Mouse (Mus musculus) heart, embryonic 15.5 days (tissue): ENCODE measurements around the gene Xrcc5. TPM values are rescaled to one million over a fixed set of nuclear protein-coding genes. Genes with fewer than 3 reads are reported as not detected.

ENCODE experiments used
- ATAC-seq: fragments of 200-750 bp; cut with Nextera tagmentation; replicated peaks from 2 replicates; pipeline ENCODE4 v1.8.0; 2017; ENCODE audit warnings: low read depth, moderate TSS enrichment; ENCODE audit not compliant: insufficient number of reproducible peaks, insufficient read depth, low FRiP score
- H3K27ac ChIP-seq: fragments of 300-500 bp; sonication (generic); 2 replicates; pipeline ENCODE4 v1.5.1; 2015; ENCODE audit warnings: mild to moderate bottlenecking, inconsistent platforms
- H3K27me3 ChIP-seq: fragments of 300-500 bp; sonication (generic); 2 replicates; pipeline ENCODE4 v1.6.1; 2015; ENCODE audit warnings: inconsistent platforms
- H3K36me3 ChIP-seq: fragments of 300-500 bp; sonication (generic); 2 replicates; pipeline ENCODE4 v1.6.1; 2015; ENCODE audit warnings: mild to moderate bottlenecking, inconsistent platforms
- H3K4me1 ChIP-seq: fragments of 300-500 bp; sonication (generic); replicated peaks from 2 replicates; pipeline ENCODE4 v1.6.1; 2015; ENCODE audit warnings: inconsistent platforms
- H3K4me2 ChIP-seq: fragments of 300-500 bp; sonication (generic); 2 replicates; pipeline ENCODE4 v1.6.1; 2015; ENCODE audit warnings: inconsistent platforms, mild to moderate bottlenecking, moderate library complexity
- H3K4me3 ChIP-seq: fragments of 300-500 bp; sonication (generic); 2 replicates; pipeline ENCODE4 v1.5.1; 2015; ENCODE audit warnings: mild to moderate bottlenecking, inconsistent platforms
- H3K9ac ChIP-seq: fragments of 300-500 bp; sonication (generic); 2 replicates; pipeline ENCODE4 v1.6.1; 2015; ENCODE audit warnings: mild to moderate bottlenecking, inconsistent platforms
- H3K9me3 ChIP-seq: fragments of 300-500 bp; sonication (generic); replicated peaks from 2 replicates; pipeline ENCODE4 v1.6.1; 2016; ENCODE audit warnings: inconsistent platforms
- WGBS: fragments of 180-500 bp; shearing (Covaris S2); methylation state at CpG from one replicate; pipeline ENCODE4 v1.1.7; 2015; ENCODE audit warnings: mixed read lengths; 5-methylcytosine and 5-hydroxymethylcytosine counted together
- polyA plus RNA-seq: library from polyadenylated mRNA; unstranded; fragments of >200 nt; fragmentation: Nextera tagmentation; extraction: Ambion mirVana; gene quantifications from 2 replicates; pipeline ENCODE4 v1.2.1, GENCODE M21; 2015

Xrcc5 gene
- polyA plus RNA-seq, 1 experiment from 2014 or later = 16.7 TPM

DNA sequence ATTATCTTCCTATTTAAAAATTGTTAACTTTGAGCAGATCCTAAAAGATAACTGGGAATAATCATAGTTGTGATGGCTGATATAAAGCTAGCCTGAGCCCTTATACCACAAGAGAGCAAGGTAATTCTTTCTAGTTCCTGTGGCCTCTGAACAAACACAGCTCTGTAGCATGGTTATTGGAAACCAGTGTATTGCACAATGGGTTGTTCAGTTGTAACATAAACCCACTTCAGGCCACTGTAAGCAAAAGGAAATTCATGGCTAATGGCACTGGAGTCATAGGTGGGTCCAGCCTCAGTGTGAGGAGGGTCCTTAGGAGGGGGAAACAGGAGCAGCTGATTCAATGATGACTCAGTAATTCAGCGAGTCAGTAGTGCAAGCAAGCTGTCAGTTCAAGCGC, 113.0 kb downstream of the Xrcc5 start:
- Histone ChIP-seq H3K9ac (no peak overlapping the region), H3K27ac (no peak overlapping the region), H3K4me2 (no peak overlapping the region), H3K4me1 (no peaks in the 10 kb centered on the region), H3K36me3 (no peaks in the 10 kb centered on the region), H3K27me3 (no peaks in the 10 kb centered on the region), H3K9me3 (no peaks in the 10 kb centered on the region), H3K4me3 (no peak overlapping the region)
- 69% methylated on average over 2 of the region's 2 CpGs for WGBS
- ATAC-seq = no peak

DNA sequence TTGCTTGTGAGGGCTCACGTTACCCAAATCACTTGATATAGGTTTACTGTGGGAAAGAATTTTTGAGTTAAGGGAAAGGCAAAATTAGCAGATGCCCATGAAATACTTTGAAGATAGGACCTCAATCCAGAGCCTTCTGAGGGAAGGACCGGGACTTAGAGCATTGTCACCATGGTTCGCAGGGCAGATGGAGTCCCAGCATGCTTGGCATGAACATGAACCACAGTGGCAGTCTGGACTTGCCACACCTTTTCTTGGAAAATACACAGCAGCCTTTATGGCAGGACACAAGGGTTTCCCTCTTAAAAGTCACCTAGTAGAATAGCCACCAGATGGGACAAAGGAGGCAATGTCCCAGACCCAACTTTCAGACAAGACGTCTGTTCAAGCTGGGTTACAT, 114.9 kb downstream of the Xrcc5 start:
- no peaks in the 10 kb centered on the region for H3K4me1 ChIP-seq
- no peaks in the 10 kb centered on the region for H3K9me3 ChIP-seq
- no peak overlapping the region for H3K9ac ChIP-seq
- no peak for ATAC-seq
- no peaks in the 10 kb centered on the region for H3K27me3 ChIP-seq
- H3K4me3 ChIP-seq = no peak overlapping the region
- 82% methylated on average over 4 of the region's 4 CpGs for WGBS
- H3K27ac ChIP-seq = no peak overlapping the region
- H3K36me3 ChIP-seq = no peaks in the 10 kb centered on the region
- no peak overlapping the region for H3K4me2 ChIP-seq

DNA sequence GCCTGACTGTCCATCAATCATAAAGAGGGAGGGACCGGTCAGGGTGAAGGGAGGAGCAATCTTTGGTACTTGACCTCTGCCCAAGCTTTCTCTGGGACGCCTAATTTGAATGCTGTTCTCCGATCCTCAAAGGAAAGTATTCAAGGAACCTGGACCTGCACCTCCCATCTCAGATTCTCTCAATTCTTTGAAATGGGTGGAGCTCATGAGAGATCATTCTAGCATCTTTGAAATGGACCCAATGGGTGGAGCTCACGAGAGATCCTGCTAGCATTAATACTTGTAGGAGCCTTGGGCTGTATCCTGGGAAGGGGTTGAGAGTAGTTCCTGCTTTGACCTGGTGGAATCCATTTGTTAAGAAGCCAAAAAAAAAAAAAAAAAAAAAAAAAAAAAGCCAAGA, 119.2 kb downstream of the Xrcc5 start:
- Histone ChIP-seq H3K27ac (no peak overlapping the region), H3K27me3 (no peaks in the 10 kb centered on the region), H3K36me3 (no peaks in the 10 kb centered on the region), H3K9ac (no peak overlapping the region), H3K4me3 (no peak overlapping the region), H3K9me3 (no peaks in the 10 kb centered on the region), H3K4me2 (no peak overlapping the region), H3K4me1 (no peaks in the 10 kb centered on the region)
- WGBS = 71% methylated on average over 4 of the region's 4 CpGs
- ATAC-seq = no peak

DNA sequence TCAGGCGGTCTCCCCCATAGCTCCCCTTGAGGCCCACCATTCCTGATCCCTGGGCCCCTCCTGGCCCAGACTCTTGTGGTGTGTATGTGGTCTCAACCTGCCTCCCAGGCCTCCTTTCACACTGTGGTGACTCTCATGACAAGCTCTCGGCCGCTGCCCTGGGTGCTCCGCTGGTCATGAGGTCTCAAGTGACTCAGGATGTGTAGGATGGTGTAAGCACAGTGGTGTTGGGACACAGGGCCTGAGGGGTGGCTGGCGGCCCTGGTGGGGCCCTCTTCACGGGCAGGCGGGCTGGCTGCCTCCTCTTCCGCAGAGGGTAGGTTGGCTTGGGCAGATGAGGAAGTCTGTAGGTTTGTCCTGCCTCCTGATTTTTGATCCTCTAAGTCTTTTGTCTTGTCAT, 121.3 kb downstream of the Xrcc5 start:
- H3K9ac ChIP-seq = no peak overlapping the region
- no peak; the same call in 1 of the 2 replicates for ATAC-seq
- H3K9me3 ChIP-seq = no peaks in the 10 kb centered on the region
- no peak overlapping the region for H3K4me2 ChIP-seq
- no peak overlapping the region for H3K27ac ChIP-seq
- H3K36me3 ChIP-seq = no peaks in the 10 kb centered on the region
- no peaks in the 10 kb centered on the region for H3K4me1 ChIP-seq
- H3K27me3 ChIP-seq = peaks cover 8% of the 10 kb centered on the region; the same call in 1 of the 2 replicates
- no peak overlapping the region for H3K4me3 ChIP-seq
- 83% methylated on average over 8 of the region's 8 CpGs for WGBS

DNA sequence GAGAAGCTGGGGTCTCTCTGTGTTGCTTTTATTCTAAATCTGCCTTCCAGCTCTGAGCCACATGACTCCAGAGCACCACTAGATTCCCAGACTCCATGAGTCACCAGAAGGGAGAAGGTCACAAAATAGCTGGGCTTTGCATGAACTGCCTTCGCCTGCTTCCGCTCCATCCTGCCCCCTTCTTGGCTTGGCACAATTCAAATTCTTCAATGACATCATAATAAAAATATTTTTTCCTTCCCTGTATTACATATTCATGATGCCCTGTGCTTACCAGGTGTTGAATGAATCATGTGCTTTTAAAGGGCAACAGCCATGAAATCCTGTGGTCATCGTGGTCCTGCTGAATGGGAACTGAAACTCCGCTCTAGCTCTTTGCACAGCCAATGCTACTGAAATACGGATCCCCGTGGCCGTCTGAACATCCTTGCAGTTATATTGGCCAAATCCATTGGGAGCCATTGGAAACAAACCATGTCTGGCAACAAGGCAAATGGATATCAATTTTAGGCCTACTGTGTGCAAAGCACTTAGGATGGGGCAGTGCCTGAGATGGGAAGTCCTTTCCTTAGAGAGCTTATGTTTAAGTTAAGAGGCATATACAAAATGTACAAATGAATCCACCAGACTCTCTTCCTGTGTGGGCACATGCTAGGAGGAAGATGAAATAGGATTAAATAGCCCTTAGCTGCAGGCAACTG, 122.0 kb downstream of the Xrcc5 start:
- Histone ChIP-seq H3K36me3 (no peaks in the 10 kb centered on the region), H3K4me2 (no peak overlapping the region), H3K27me3 (peaks cover 8% of the 10 kb centered on the region; the same call in 1 of the 2 replicates), H3K4me3 (no peak overlapping the region), H3K9ac (no peak overlapping the region), H3K4me1 (no peaks in the 10 kb centered on the region), H3K27ac (no peak overlapping the region), H3K9me3 (no peaks in the 10 kb centered on the region)
- no peak for ATAC-seq
- 84% methylated on average over 7 of the region's 7 CpGs for WGBS

DNA sequence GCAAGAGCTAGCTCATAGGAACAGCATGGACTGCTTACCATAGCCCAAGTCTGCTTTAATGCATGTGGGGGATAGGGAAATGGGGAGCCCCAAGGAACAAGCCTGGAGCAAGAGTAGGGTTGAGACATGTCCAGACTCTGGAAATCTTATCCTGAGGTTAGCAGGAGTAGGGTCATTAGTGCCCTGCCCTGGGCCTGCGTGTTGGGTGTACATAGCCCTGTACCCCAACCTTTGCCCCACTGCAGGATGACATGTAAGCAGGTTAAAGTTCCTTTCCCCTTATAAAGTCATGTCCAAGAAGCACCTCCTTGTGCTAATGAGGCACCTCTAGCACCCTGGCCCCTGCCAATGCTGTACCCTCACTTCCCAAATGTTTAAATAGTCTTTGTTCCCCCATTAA, 125.4 kb downstream of the Xrcc5 start:
- WGBS = 83% methylated on average over 1 of the region's 1 CpGs

DNA sequence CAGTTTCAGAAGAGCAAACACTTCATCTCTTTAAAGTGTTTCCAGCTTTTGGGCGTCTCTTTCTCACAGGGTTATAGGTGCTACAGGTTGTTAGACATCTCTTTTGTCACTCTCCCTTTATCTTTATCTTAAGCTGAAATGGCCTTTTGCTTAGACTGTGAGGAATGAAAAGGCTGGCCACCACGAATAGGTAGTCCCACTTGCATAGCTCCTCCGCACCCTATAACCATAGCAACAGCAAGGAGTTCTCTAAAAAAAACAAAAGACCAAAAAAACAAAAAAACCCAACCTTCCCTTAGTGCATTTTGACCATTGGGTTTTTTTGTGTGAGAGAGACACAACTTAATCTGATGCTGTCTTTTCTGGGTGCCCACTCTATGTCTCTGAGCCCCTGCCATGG, 127.3 kb downstream of the Xrcc5 start:
- peaks cover 8% of the 10 kb centered on the region; the same call in 1 of the 2 replicates for H3K27me3 ChIP-seq
- no peaks in the 10 kb centered on the region for H3K36me3 ChIP-seq
- 64% methylated on average over 3 of the region's 3 CpGs for WGBS

More for the DNA sequence above, 125.4 kb downstream of the Xrcc5 start:
- Histone ChIP-seq H3K36me3 (no peaks in the 10 kb centered on the region), H3K9ac (no peak overlapping the region), H3K4me2 (no peak overlapping the region), H3K9me3 (no peaks in the 10 kb centered on the region), H3K4me3 (no peak overlapping the region), H3K27ac (no peak overlapping the region), H3K4me1 (no peaks in the 10 kb centered on the region), H3K27me3 (peaks cover 8% of the 10 kb centered on the region; the same call in 1 of the 2 replicates)
- ATAC-seq = no peak

DNA sequence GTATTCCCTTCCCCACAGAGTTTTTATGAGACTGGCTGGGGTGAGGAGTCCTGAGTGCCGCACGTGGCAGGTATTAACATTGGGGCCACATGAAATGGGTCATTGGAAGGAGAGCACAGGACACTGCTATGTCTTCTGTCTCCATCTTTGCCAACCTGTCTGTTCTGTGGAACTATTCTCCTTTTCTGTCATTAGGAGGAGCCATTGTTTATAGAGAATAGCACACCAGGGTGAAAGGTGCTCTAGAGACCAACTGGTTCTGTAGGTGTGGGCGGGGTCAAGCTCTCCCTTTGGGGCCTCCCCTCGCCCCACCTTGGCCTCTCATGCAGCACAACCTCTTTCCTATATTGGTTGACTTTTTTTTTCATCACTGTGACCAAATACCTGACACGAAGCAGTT, 129.7 kb downstream of the Xrcc5 start:
- Histone ChIP-seq H3K9me3 (no peaks in the 10 kb centered on the region), H3K9ac (no peak overlapping the region), H3K27ac (no peak overlapping the region), H3K36me3 (no peaks in the 10 kb centered on the region), H3K27me3 (peaks cover 8% of the 10 kb centered on the region; the same call in 1 of the 2 replicates), H3K4me1 (no peaks in the 10 kb centered on the region), H3K4me2 (no peak overlapping the region), H3K4me3 (no peak overlapping the region)
- 67% methylated on average over 5 of the region's 5 CpGs for WGBS
- ATAC-seq = no peak

More for the DNA sequence above, 127.3 kb downstream of the Xrcc5 start:
- H3K9ac ChIP-seq = no peak overlapping the region
- H3K4me3 ChIP-seq = no peak overlapping the region
- ATAC-seq = no peak
- no peak overlapping the region for H3K4me2 ChIP-seq
- H3K27ac ChIP-seq = no peak overlapping the region
- H3K4me1 ChIP-seq = no peaks in the 10 kb centered on the region
- no peaks in the 10 kb centered on the region for H3K9me3 ChIP-seq

DNA sequence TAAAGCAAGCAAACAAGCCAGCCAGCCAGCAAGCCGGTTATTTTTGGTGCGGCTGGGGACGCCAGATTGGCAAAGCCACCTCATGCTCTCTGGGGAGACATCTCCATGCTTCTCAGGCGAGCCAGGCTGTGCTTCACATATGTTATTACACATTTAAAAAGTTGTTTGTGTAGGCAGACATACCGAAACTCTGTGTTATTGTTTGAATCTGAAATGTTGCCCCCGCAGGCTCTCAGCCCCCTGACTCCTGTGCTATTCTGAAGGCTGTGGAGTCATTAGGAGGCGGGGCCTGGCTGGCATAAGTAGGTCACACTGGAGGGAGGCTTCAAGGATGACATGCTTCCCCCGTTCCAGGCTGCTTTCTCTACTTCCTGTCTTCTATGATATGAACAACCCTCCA, 131.9 kb downstream of the Xrcc5 start:
- WGBS = 64% methylated on average over 8 of the region's 8 CpGs
- no peaks in the 10 kb centered on the region for H3K9me3 ChIP-seq
- H3K9ac ChIP-seq = no peak overlapping the region
- H3K27me3 ChIP-seq = no peaks in the 10 kb centered on the region
- H3K4me3 ChIP-seq = no peak overlapping the region
- no peak overlapping the region for H3K4me2 ChIP-seq
- no peaks in the 10 kb centered on the region for H3K36me3 ChIP-seq
- ATAC-seq = no peak
- H3K27ac ChIP-seq = no peak overlapping the region
- no peaks in the 10 kb centered on the region for H3K4me1 ChIP-seq

DNA sequence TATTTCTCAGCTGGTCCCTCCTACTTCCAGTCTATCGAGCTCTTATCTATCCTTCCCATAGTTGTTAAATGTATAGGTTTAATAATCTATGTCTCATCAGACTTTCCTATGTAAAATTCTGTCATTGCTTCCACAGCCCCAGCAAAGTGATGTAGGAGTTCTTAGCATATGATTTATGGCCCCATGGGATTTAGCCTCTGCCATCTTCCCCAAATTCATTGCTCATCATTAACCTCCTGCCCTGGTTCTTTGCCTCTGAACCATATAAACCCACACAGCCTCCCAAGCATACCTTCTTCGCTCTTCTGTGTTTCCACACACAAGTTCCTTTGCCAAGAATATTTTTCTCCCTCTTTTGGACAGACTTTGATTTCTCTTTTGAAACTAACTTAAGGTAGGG, 135.5 kb downstream of the Xrcc5 start:
- no peak overlapping the region for H3K9ac ChIP-seq
- H3K27ac ChIP-seq = no peak overlapping the region
- no peaks in the 10 kb centered on the region for H3K4me1 ChIP-seq
- H3K27me3 ChIP-seq = no peaks in the 10 kb centered on the region
- H3K9me3 ChIP-seq = no peaks in the 10 kb centered on the region
- WGBS = 75% methylated on average over 2 of the region's 2 CpGs
- ATAC-seq = no peak
- H3K4me3 ChIP-seq = no peak overlapping the region
- no peak overlapping the region for H3K4me2 ChIP-seq
- no peaks in the 10 kb centered on the region for H3K36me3 ChIP-seq
